Mouse (Mus musculus) stomach, postnatal 0 days (tissue): ENCODE results near the gene Gli3. TPM values are rescaled to one million over a fixed set of nuclear protein-coding genes. Genes with fewer than 3 reads are reported as not detected.

ENCODE experiments used
- ATAC-seq: fragments of 200-750 bp; cut with Nextera tagmentation; 2 replicates; pipeline ENCODE4 v1.8.0; 2017; ENCODE audit not compliant: low FRiP score, low TSS enrichment
- DNase-seq: peaks from one replicate; pipeline ENCODE4 v3.0.0-alpha.2; 2016; ENCODE audit warnings: low spot score
- H3K27ac ChIP-seq: fragments of 300-500 bp; sonication (generic); replicated peaks from 2 replicates; pipeline ENCODE4 v1.5.1; 2014; ENCODE audit warnings: mild to moderate bottlenecking, control low read depth
- H3K27me3 ChIP-seq: fragments of 300-500 bp; sonication (generic); 2 replicates; pipeline ENCODE4 v1.6.1; 2014; ENCODE audit warnings: low read length; ENCODE audit not compliant: control insufficient read depth, insufficient read depth
- H3K36me3 ChIP-seq: fragments of 300-500 bp; sonication (generic); 2 replicates; pipeline ENCODE4 v1.6.1; 2014; ENCODE audit warnings: low read length, mixed read lengths; ENCODE audit not compliant: control insufficient read depth, insufficient read depth
- H3K4me1 ChIP-seq: fragments of 300-500 bp; sonication (generic); replicated peaks from 2 replicates; pipeline ENCODE4 v1.6.1; 2014; ENCODE audit warnings: antibody characterized with exemption; ENCODE audit not compliant: control insufficient read depth, insufficient read depth
- H3K4me2 ChIP-seq: fragments of 300-500 bp; sonication (generic); replicated peaks from 2 replicates; pipeline ENCODE4 v1.6.1; 2014; ENCODE audit warnings: low read depth, mild to moderate bottlenecking, control low read depth, moderate library complexity
- H3K4me3 ChIP-seq: fragments of 300-500 bp; sonication (generic); 2 replicates; pipeline ENCODE4 v1.5.1; 2014; ENCODE audit warnings: low read depth, low read length, control low read depth
- H3K9ac ChIP-seq: fragments of 300-500 bp; sonication (generic); 2 replicates; pipeline ENCODE4 v1.6.1; 2014; ENCODE audit warnings: mild to moderate bottlenecking, low read length, control low read depth, mixed read lengths
- H3K9me3 ChIP-seq: fragments of 300-500 bp; sonication (generic); 2 replicates; pipeline ENCODE4 v1.6.1; 2016; ENCODE audit warnings: low read length; ENCODE audit not compliant: control insufficient read depth
- CTCF ChIP-seq: IDR thresholded peaks from 2 replicates; pipeline ENCODE4 v1.5.1; 2016; ENCODE audit warnings: antibody characterized with exemption, low read depth, mild to moderate bottlenecking, moderate library complexity
- EP300 ChIP-seq: optimal IDR thresholded peaks from 2 replicates; pipeline ENCODE3; 2016; ENCODE audit warnings: antibody characterized with exemption
- WGBS: fragments of 180-500 bp; shearing (Covaris S2); extraction: QIAGEN DNeasy Blood & Tissue Kit; methylation state at CpG from one replicate; pipeline ENCODE4 v1.1.7; 2014; 5-methylcytosine and 5-hydroxymethylcytosine counted together
- polyA plus RNA-seq: library from polyadenylated mRNA; unstranded; fragments of >200 nt; fragmentation: Nextera tagmentation; extraction: Ambion mirVana; gene quantifications from 2 replicates; pipeline ENCODE4 v1.2.1, GENCODE M21; 2015

The Gli3 gene
- polyA plus RNA-seq, 1 experiment from 2014 or later = 4.9 TPM

DNA sequence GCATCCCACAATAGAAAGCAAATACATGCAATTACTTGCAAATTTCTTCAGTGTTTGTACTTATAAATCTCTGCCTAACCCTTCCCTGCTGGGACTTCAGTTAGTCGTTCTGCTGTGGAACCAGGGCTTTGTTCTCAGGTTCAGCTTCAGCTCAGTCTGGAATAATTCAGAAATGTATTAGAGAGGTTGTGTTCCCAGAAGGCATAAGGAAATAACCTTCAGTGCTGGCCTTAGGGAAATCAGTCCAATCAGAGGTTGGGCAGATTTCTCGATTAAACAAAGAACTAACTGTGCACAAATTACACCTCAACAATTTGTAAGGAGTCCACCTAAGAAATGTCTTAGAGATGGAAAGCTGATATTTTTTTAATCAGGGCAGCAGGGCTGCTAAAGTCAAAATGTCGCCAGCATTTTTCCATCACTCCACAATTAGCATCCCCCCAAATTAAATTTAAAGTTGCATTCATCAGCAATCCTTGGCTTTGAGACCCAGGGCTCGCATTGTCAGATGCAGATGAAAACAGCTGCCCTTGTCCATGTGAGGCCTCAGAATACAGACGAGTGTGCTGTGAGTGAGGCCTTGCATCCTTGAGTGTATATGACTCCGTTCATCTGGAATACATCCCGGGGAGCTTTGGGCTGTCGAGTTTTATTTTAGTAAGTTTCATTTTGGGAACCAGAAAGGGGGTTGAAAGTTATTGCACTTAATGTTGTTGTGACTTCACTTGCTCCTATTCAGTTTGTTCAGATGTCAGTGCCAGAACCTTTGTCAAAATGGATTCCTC, 114.3 kb downstream of the Gli3 start:
- Histone ChIP-seq H3K9me3 (no peaks in the 10 kb centered on the region), H3K27me3 (no peaks in the 10 kb centered on the region), H3K27ac (no peak overlapping the region), H3K4me2 (no peak overlapping the region), H3K9ac (no peak overlapping the region), H3K4me1 (0 out of 2 replicates have a peak, but pooled peaks cover 2% of the 10 kb centered on the region), H3K4me3 (no peak overlapping the region), H3K36me3 (no peaks in the 10 kb centered on the region)
- WGBS = 48% methylated on average over 8 of the region's 8 CpGs
- no peak for ATAC-seq
- no peak for DNase-seq
- TF ChIP-seq EP300 = no peak
- no peak for TF ChIP-seq CTCF

DNA sequence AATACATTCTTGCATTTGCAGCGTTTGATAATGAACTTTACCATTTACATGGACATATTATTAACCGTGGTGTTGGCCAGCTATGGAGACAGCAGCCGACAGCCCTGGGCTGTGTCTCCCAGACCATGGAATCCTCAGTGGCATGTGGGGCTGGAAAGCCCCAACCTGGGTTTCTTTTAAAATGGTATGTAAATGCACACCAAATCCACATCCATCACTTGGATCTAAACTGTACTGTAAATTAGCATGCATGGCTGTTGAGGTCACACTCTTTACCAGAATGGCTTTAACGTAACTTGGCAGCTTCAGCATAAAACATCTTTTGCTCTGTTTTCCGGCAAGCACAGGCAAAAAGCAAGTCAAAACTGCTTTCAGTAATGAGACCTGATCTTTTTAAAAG, 117.4 kb downstream of the Gli3 start:
- 0 out of 2 replicates have a peak, but pooled peaks cover 2% of the 10 kb centered on the region for H3K4me1 ChIP-seq
- WGBS = 54% methylated on average over 5 of the region's 5 CpGs
- H3K9me3 ChIP-seq = no peaks in the 10 kb centered on the region
- no peaks in the 10 kb centered on the region for H3K36me3 ChIP-seq
- H3K27me3 ChIP-seq = no peaks in the 10 kb centered on the region
- DNase-seq = no peak
- H3K9ac ChIP-seq = no peak overlapping the region
- H3K4me2 ChIP-seq = no peak overlapping the region
- H3K27ac ChIP-seq = no peak overlapping the region; the same call in 1 of the 2 replicates
- no peak for ATAC-seq
- H3K4me3 ChIP-seq = no peak overlapping the region
- TF ChIP-seq CTCF = no peak
- no peak for TF ChIP-seq EP300

GRCm38 (mm10) chr13:15585941-15586340, 122.9 kb downstream of the Gli3 start:
- Histone ChIP-seq H3K36me3 (no peaks in the 10 kb centered on the region), H3K4me1 (no peaks in the 10 kb centered on the region), H3K9ac (no peak overlapping the region), H3K9me3 (no peaks in the 10 kb centered on the region), H3K4me3 (no peak overlapping the region), H3K27ac (no peak overlapping the region), H3K27me3 (no peaks in the 10 kb centered on the region), H3K4me2 (no peak overlapping the region)
- no peak for ATAC-seq
- TF ChIP-seq CTCF = no peak
- no peak for TF ChIP-seq EP300
- 26% methylated on average over 2 of the region's 2 CpGs for WGBS
- DNase-seq = no peak

GRCm38 (mm10) chr13:15588278-15589272, 125.5 kb downstream of the Gli3 start:
- H3K4me3 ChIP-seq = no peak overlapping the region
- no peaks in the 10 kb centered on the region for H3K9me3 ChIP-seq
- H3K9ac ChIP-seq = no peak overlapping the region
- WGBS = 65% methylated on average over 16 of the region's 16 CpGs
- no peak overlapping the region for H3K4me2 ChIP-seq
- no peak overlapping the region for H3K27ac ChIP-seq
- H3K4me1 ChIP-seq = no peaks in the 10 kb centered on the region
- no peak for TF ChIP-seq EP300
- TF ChIP-seq CTCF = no peak
- no peaks in the 10 kb centered on the region for H3K36me3 ChIP-seq
- DNase-seq (no peak), ATAC-seq (no peak; the same call in 1 of the 2 replicates)
- no peaks in the 10 kb centered on the region for H3K27me3 ChIP-seq

DNA sequence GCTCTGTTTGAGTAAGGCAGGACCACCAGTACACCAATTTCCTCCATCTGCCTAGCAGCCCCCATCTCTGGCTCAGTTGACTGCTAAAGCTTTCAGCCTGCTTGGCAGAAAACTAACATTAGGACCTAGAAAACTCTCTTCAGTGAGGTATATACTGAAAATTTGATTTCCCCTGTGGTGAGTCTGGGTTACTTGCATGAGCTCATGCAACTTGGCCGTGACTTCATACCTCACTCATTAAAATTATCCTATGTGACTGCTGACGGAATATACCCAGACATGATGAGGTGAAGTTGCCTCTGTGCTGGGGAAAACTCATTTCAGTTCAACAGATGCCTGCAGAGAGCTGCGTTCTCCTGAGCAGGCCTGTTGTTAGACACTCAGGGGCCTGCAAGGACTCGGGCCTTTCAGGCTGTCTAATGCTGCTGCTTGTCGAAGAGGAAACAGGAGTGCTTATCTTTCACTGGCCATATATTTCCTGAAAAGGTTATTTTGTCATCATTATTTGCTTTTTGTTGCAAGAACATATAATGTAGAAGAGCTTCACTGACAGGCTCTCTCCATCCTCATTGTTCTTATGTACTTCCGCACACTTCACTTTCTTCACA, 127.4 kb downstream of the Gli3 start:
- no peaks in the 10 kb centered on the region for H3K9me3 ChIP-seq
- no peak overlapping the region for H3K4me2 ChIP-seq
- no peak for DNase-seq
- WGBS = 71% methylated on average over 6 of the region's 6 CpGs
- ATAC-seq = no peak
- no peaks in the 10 kb centered on the region for H3K36me3 ChIP-seq
- no peak overlapping the region for H3K27ac ChIP-seq
- H3K4me3 ChIP-seq = no peak overlapping the region
- no peaks in the 10 kb centered on the region for H3K4me1 ChIP-seq
- no peak overlapping the region for H3K9ac ChIP-seq
- no peaks in the 10 kb centered on the region for H3K27me3 ChIP-seq
- no peak for TF ChIP-seq EP300
- TF ChIP-seq CTCF = no peak
